Comparison of ENCODE assay signal across 8 mouse cellular contexts in genomic region chr5:128981607-128982006, GRCm38 (mm10). TPM values are rescaled to one million over a fixed set of nuclear protein-coding genes. Genes with fewer than 3 reads are reported as not detected.
DNase-seq lines count a peak whose midpoint lies in the region; ATAC-seq and TF ChIP-seq lines count a peak whose summit lies in the region.

No protein-coding gene starts in this region.

- H3K4me2 ChIP-seq in liver, postnatal 0 days (ENCODE audit: low read depth, low read length): no peak overlapping the region

- no peak for TF ChIP-seq POLR2A in cortical plate, adult 2 months (IDR thresholded peaks at IDR 0.05; ENCODE audit: extremely low read depth, insufficient read depth, low read length)
- no peak for TF ChIP-seq POLR2A in kidney, adult 2 months (IDR thresholded peaks at IDR 0.05; ENCODE audit: low read depth, low read length)

- 0 out of 2 replicates have a peak, but pooled peaks cover 4% of the 10 kb centered on the region for H3K9me3 ChIP-seq in liver, postnatal 0 days (ENCODE audit: low read length)

- peak; percentile 89 for TF ChIP-seq CTCF in cortical plate, adult 2 months (IDR thresholded peaks at IDR 0.05; ENCODE audit: extremely low read depth, insufficient read depth, low read length)
- peak; percentile 88 for TF ChIP-seq CTCF in kidney, adult 2 months (conservative IDR thresholded peaks at IDR 0.05; ENCODE audit: insufficient read depth, insufficient read length, low read depth, low read length)
- TF ChIP-seq CTCF in liver, postnatal 0 days (IDR thresholded peaks at IDR 0.05; ENCODE audit: low read depth): peak; percentile 93

- peak; percentile 62 for DNase-seq in CD4-positive helper T cell, adult 2 months (ENCODE audit: low read depth, low spot score)
- peak; percentile 82 for DNase-seq in ZHBTc4 (ENCODE audit: low read depth, low spot score)
- DNase-seq in gastrocnemius, postnatal 4 days (ENCODE audit: low spot score in 2 of 2): peak; percentile 55 to 59
- DNase-seq in kidney, adult 2 months: peak; percentile 42
- DNase-seq in liver, postnatal 0 days: peak; percentile 80
- DNase-seq in thymus, postnatal 14 days: peak; percentile 69

- H3K27ac ChIP-seq in cortical plate, adult 2 months (ENCODE audit: insufficient read depth, low read length): no peak overlapping the region
- no peak overlapping the region for H3K27ac ChIP-seq in kidney, adult 2 months (ENCODE audit: insufficient read depth, low read depth, low read length)
- no peak overlapping the region for H3K27ac ChIP-seq in liver, postnatal 0 days (ENCODE audit: low read depth)

- H3K9ac ChIP-seq in liver, postnatal 0 days (replicated peaks): no peak overlapping the region

- peak; percentile 73 for ATAC-seq in liver, postnatal 0 days
- peak; percentile 68; the same call in 1 of the 2 replicates for ATAC-seq in neutrophil, adult 5-6 weeks (ENCODE audit: extremely low read depth, insufficient number of reproducible peaks, low FRiP score, poor library complexity, severe bottlenecking)

- H3K4me3 ChIP-seq in cortical plate, adult 2 months (ENCODE audit: insufficient read depth, low read length): no peak overlapping the region
- no peak overlapping the region for H3K4me3 ChIP-seq in kidney, adult 2 months (ENCODE audit: insufficient read depth, low read depth, low read length)
- H3K4me3 ChIP-seq in liver, postnatal 0 days (ENCODE audit: low read depth, low read length): no peak overlapping the region

- H3K36me3 ChIP-seq in kidney, adult 2 months (ENCODE audit: control insufficient read depth, insufficient read depth, low read length): no peaks in the 10 kb centered on the region
- H3K36me3 ChIP-seq in liver, postnatal 0 days (replicated peaks; ENCODE audit: insufficient read depth, low read length): peaks cover 21% of the 10 kb centered on the region

- no peak for TF ChIP-seq EP300 in liver, postnatal 0 days (IDR thresholded peaks at IDR 0.05; ENCODE audit: low read depth)

- 20% methylated on average over 12 of the region's 12 CpGs for WGBS in kidney, adult 2 months
- 33% methylated on average over 12 of the region's 12 CpGs for WGBS in liver, postnatal 0 days (ENCODE audit: insufficient replicate concordance)

- no peaks in the 10 kb centered on the region for H3K27me3 ChIP-seq in kidney, adult 2 months (replicated peaks; ENCODE audit: control insufficient read depth, insufficient read depth, low read length)
- H3K27me3 ChIP-seq in liver, postnatal 0 days (ENCODE audit: insufficient read depth, low read length): no peaks in the 10 kb centered on the region

- peaks cover 2% of the 10 kb centered on the region for H3K4me1 ChIP-seq in cortical plate, adult 2 months (ENCODE audit: control insufficient read depth, insufficient read depth, low read length)
- H3K4me1 ChIP-seq in kidney, adult 2 months (ENCODE audit: control insufficient read depth, insufficient read depth, low read length): no peaks in the 10 kb centered on the region
- no peaks in the 10 kb centered on the region for H3K4me1 ChIP-seq in liver, postnatal 0 days (ENCODE audit: insufficient read depth)

RNA-seq across cellular contexts. Expression of gene Stx2, which starts 26.8 kb away (rescaled TPM):
- 44.0 and 50.3 TPM in 2 replicates for polyA plus RNA-seq in cortical plate, adult 2 months (2012; rRNA removed)
- total RNA-seq in gastrocnemius, postnatal 4 days (2021): 10 to 100 TPM; 24.5 to 29.0 TPM
- 22.4 and 24.8 TPM in 2 replicates for polyA plus RNA-seq in kidney, adult 2 months (2012; rRNA removed)
- 30.9 and 35.6 TPM in 2 replicates for polyA plus RNA-seq in liver, postnatal 0 days (2015; fragmentation: Nextera tagmentation; extraction: Ambion mirVana)
- 23.5 and 27.7 TPM in 2 replicates for total RNA-seq in neutrophil, adult 5-6 weeks (2017)

RNA-seq across cellular contexts. Expression of gene Rimbp2, which starts 28.3 kb away (rescaled TPM):
- polyA plus RNA-seq in cortical plate, adult 2 months (2012; rRNA removed): 116 and 119 TPM in 2 replicates
- under 1 TPM; 0.20 to 0.21 TPM for total RNA-seq in gastrocnemius, postnatal 4 days (2021)
- 0.11 and 0.55 TPM in 2 replicates for polyA plus RNA-seq in kidney, adult 2 months (2012; rRNA removed)
- not detected in 2 replicates for polyA plus RNA-seq in liver, postnatal 0 days (2015; fragmentation: Nextera tagmentation; extraction: Ambion mirVana)
- total RNA-seq in neutrophil, adult 5-6 weeks (2017): 0.12 TPM in 1 of 2 replicates, not detected in the other

RNA-seq across cellular contexts. Expression of gene Ran, which starts 38.3 kb away (rescaled TPM):
- polyA plus RNA-seq in cortical plate, adult 2 months (2012; rRNA removed): 127 and 133 TPM in 2 replicates
- total RNA-seq in gastrocnemius, postnatal 4 days (2021): 100 to 1,000 TPM; 105 to 111 TPM
- polyA plus RNA-seq in kidney, adult 2 months (2012; rRNA removed): 45.6 and 48.6 TPM in 2 replicates
- polyA plus RNA-seq in liver, postnatal 0 days (2015; fragmentation: Nextera tagmentation; extraction: Ambion mirVana): 183 and 206 TPM in 2 replicates
- 48.2 and 68.5 TPM in 2 replicates for total RNA-seq in neutrophil, adult 5-6 weeks (2017)

Comparison
In these comparisons a context has a peak if more than half of its experiments do, and no peak if none do; other contexts are left out.
1. RNA of gene Rimbp2, which starts 28.3 kb away (polyA plus RNA-seq): 116 to 119 TPM in cortical plate, adult 2 months; 0.11 to 0.55 TPM in kidney, adult 2 months and not detected in liver, postnatal 0 days; every median in the first group is over 10 times any median in the second.
2. Peak in every context shown above with its lines, with median percentiles within 50 percentile points of each other: DNase-seq and CTCF ChIP-seq.